Mouse (Mus musculus): ENCODE data around the gene Mrps7.

Mrps7 gene

DNA sequence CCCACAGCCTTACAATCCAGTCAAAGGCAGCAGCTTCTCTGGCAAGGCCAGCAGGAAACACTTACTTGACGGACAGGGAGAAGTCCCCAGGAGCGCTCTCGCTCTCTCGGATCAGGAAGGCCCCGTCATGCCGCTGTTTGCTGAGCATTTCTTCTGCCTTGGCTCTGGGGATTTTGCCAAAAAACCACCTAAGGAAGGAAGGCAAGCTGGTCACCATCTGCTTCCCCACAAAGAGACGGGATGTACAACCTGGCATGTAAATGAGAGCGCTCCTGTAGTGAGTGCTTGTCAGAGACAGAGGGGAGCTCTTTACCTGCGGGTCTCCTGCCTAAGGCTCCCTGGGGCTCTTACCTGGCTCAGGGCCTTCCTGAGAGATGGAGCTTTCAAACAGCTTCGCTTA is 46.0 kb downstream of the Mrps7 start:
- DNase-seq (ENCODE audit: low read depth, low spot score), result no peak

GRCm38 (mm10) chr11:115651680-115652079 is 48.0 kb downstream of the Mrps7 start:
- no peak for DNase-seq (ENCODE audit: low read depth, low spot score)

- no peak for DNase-seq (ENCODE audit: low read depth, low spot score)
Observed at GRCm38 (mm10) chr11:115653194-115653593, 49.5 kb downstream of the Mrps7 start.

- no peak for DNase-seq (ENCODE audit: low read depth, low spot score)
Observed at GRCm38 (mm10) chr11:115654128-115654527, 50.4 kb downstream of the Mrps7 start.
